Mouse (Mus musculus): ENCODE measurements around the gene Afdn. TPM values are rescaled to one million over a fixed set of nuclear protein-coding genes. Genes with fewer than 3 reads are reported as not detected.
"Not testable (repeated sequence)": the region's sequence is repeated elsewhere in the genome, so short reads cannot be mapped to it uniquely, and the experiment has no call there.

Afdn gene
- polyA plus RNA-seq, 1 experiment, result 6.6 TPM

GRCm38 (mm10) chr17:13924588-13924987 lies 164.2 kb downstream of the Afdn start:
- no peak overlapping the region for H3K4me3 ChIP-seq (replicated peaks; ENCODE audit: control insufficient read depth, low read depth, low read length)
- H3K27ac ChIP-seq (ENCODE audit: control insufficient read depth, insufficient read depth, low read depth, low read length, poor library complexity), result no peak overlapping the region
- 80% methylated on average over 2 of the region's 2 CpGs for WGBS
- no peaks in the 10 kb centered on the region for H3K4me1 ChIP-seq (ENCODE audit: control insufficient read depth, insufficient read depth, low read length)
- TF ChIP-seq POLR2A (IDR thresholded peaks at IDR 0.05; ENCODE audit: borderline replicate concordance, control insufficient read depth, low read depth, low read length), result no peak
- no peak for TF ChIP-seq CTCF (IDR thresholded peaks at IDR 0.05; ENCODE audit: control insufficient read depth, insufficient read depth, low read length)

GRCm38 (mm10) chr17:13925931-13926330 lies 165.6 kb downstream of the Afdn start:
- 50% methylated on average over 3 of the region's 3 CpGs for WGBS
- no peaks in the 10 kb centered on the region for H3K4me1 ChIP-seq (ENCODE audit: control insufficient read depth, insufficient read depth, low read length)
- H3K4me3 ChIP-seq (replicated peaks; ENCODE audit: control insufficient read depth, low read depth, low read length), result no peak overlapping the region

GRCm38 (mm10) chr17:13930421-13930820 lies 170.1 kb downstream of the Afdn start:
- Histone ChIP-seq H3K4me3 (replicated peaks; ENCODE audit: control insufficient read depth, low read depth, low read length) (no peak overlapping the region), H3K27ac (ENCODE audit: control insufficient read depth, insufficient read depth, low read depth, low read length, poor library complexity) (no peak overlapping the region), H3K4me1 (ENCODE audit: control insufficient read depth, insufficient read depth, low read length) (no peaks in the 10 kb centered on the region)
- WGBS, result 78% methylated on average over 9 of the region's 9 CpGs
- no peak for TF ChIP-seq POLR2A (IDR thresholded peaks at IDR 0.05; ENCODE audit: borderline replicate concordance, control insufficient read depth, low read depth, low read length)
- no peak for TF ChIP-seq CTCF (IDR thresholded peaks at IDR 0.05; ENCODE audit: control insufficient read depth, insufficient read depth, low read length)

More at GRCm38 (mm10) chr17:13925931-13926330, 165.6 kb downstream of the Afdn start:
- TF ChIP-seq CTCF (IDR thresholded peaks at IDR 0.05; ENCODE audit: control insufficient read depth, insufficient read depth, low read length), result no peak
- no peak for TF ChIP-seq POLR2A (IDR thresholded peaks at IDR 0.05; ENCODE audit: borderline replicate concordance, control insufficient read depth, low read depth, low read length)
- no peak overlapping the region for H3K27ac ChIP-seq (ENCODE audit: control insufficient read depth, insufficient read depth, low read depth, low read length, poor library complexity)

- H3K4me1 ChIP-seq (ENCODE audit: control insufficient read depth, insufficient read depth, low read length); H3K27ac ChIP-seq (ENCODE audit: control insufficient read depth, insufficient read depth, low read depth, low read length, poor library complexity); H3K4me3 ChIP-seq (replicated peaks; ENCODE audit: control insufficient read depth, low read depth, low read length): not testable (repeated sequence)
- 92% methylated on average over 2 of the region's 2 CpGs for WGBS
These were observed 175.0 kb downstream of the Afdn start for GRCm38 (mm10) chr17:13935364-13935763.

GRCm38 (mm10) chr17:13937787-13938186 lies 177.4 kb downstream of the Afdn start:
- TF ChIP-seq CTCF (IDR thresholded peaks at IDR 0.05; ENCODE audit: control insufficient read depth, insufficient read depth, low read length) (no peak), POLR2A (IDR thresholded peaks at IDR 0.05; ENCODE audit: borderline replicate concordance, control insufficient read depth, low read depth, low read length) (no peak)
- 84% methylated on average over 4 of the region's 4 CpGs for WGBS
- Histone ChIP-seq H3K27ac (ENCODE audit: control insufficient read depth, insufficient read depth, low read depth, low read length, poor library complexity) (no peak overlapping the region), H3K4me1 (ENCODE audit: control insufficient read depth, insufficient read depth, low read length) (no peaks in the 10 kb centered on the region), H3K4me3 (replicated peaks; ENCODE audit: control insufficient read depth, low read depth, low read length) (no peak overlapping the region)

GRCm38 (mm10) chr17:13938652-13939051 lies 178.3 kb downstream of the Afdn start:
- H3K27ac ChIP-seq (ENCODE audit: control insufficient read depth, insufficient read depth, low read depth, low read length, poor library complexity), result no peak overlapping the region
- TF ChIP-seq POLR2A (IDR thresholded peaks at IDR 0.05; ENCODE audit: borderline replicate concordance, control insufficient read depth, low read depth, low read length) (no peak), CTCF (IDR thresholded peaks at IDR 0.05; ENCODE audit: control insufficient read depth, insufficient read depth, low read length) (no peak)
- H3K4me3 ChIP-seq (replicated peaks; ENCODE audit: control insufficient read depth, low read depth, low read length), result no peak overlapping the region
- no peaks in the 10 kb centered on the region for H3K4me1 ChIP-seq (ENCODE audit: control insufficient read depth, insufficient read depth, low read length)
- 52% methylated on average over 3 of the region's 3 CpGs for WGBS

GRCm38 (mm10) chr17:13939231-13939630 lies 178.9 kb downstream of the Afdn start:
- H3K4me3 ChIP-seq (replicated peaks; ENCODE audit: control insufficient read depth, low read depth, low read length); H3K4me1 ChIP-seq (ENCODE audit: control insufficient read depth, insufficient read depth, low read length): not testable (repeated sequence)
- 87% methylated on average over 2 of the region's 2 CpGs for WGBS

GRCm38 (mm10) chr17:13940487-13940886 lies 180.1 kb downstream of the Afdn start:
- TF ChIP-seq CTCF (IDR thresholded peaks at IDR 0.05; ENCODE audit: control insufficient read depth, insufficient read depth, low read length), result no peak
- no peak for TF ChIP-seq POLR2A (IDR thresholded peaks at IDR 0.05; ENCODE audit: borderline replicate concordance, control insufficient read depth, low read depth, low read length)
- Histone ChIP-seq H3K27ac (ENCODE audit: control insufficient read depth, insufficient read depth, low read depth, low read length, poor library complexity) (no peak overlapping the region), H3K4me1 (ENCODE audit: control insufficient read depth, insufficient read depth, low read length) (no peaks in the 10 kb centered on the region), H3K4me3 (replicated peaks; ENCODE audit: control insufficient read depth, low read depth, low read length) (no peak overlapping the region)
- WGBS, result 61% methylated on average over 1 of the region's 1 CpGs

More at GRCm38 (mm10) chr17:13939231-13939630, 178.9 kb downstream of the Afdn start:
- H3K27ac ChIP-seq (ENCODE audit: control insufficient read depth, insufficient read depth, low read depth, low read length, poor library complexity), result not testable (repeated sequence)

- WGBS, result 85% methylated on average over 1 of the region's 2 CpGs
- H3K4me3 ChIP-seq (replicated peaks; ENCODE audit: control insufficient read depth, low read depth, low read length); H3K27ac ChIP-seq (ENCODE audit: control insufficient read depth, insufficient read depth, low read depth, low read length, poor library complexity); H3K4me1 ChIP-seq (ENCODE audit: control insufficient read depth, insufficient read depth, low read length): not testable (repeated sequence)
These were observed 187.7 kb downstream of the Afdn start, which contains the start of gene Gm7168 for GRCm38 (mm10) chr17:13948073-13948472. Gene Gm7168, plus strand, starts transcription at chr17:13948373.

GRCm38 (mm10) chr17:13951570-13951969 lies 191.2 kb downstream of the Afdn start:
- not testable (repeated sequence) for H3K4me3 ChIP-seq (replicated peaks; ENCODE audit: control insufficient read depth, low read depth, low read length); H3K4me1 ChIP-seq (ENCODE audit: control insufficient read depth, insufficient read depth, low read length); H3K27ac ChIP-seq (ENCODE audit: control insufficient read depth, insufficient read depth, low read depth, low read length, poor library complexity)
- 73% methylated on average over 1 of the region's 1 CpGs for WGBS

Other genes starting within 250 kb of the Afdn start
- 4.1 TPM in 1 of 2 replicates, not detected in the other for gene Tcte2, start 1.3 kb downstream of the Afdn start, polyA plus RNA-seq (2011; ENCODE audit: insufficient read depth, insufficient read length, low replicate concordance, missing spikeins)
- gene Gm7168, start 187.8 kb downstream of the Afdn start, polyA plus RNA-seq (2011; ENCODE audit: insufficient read depth, insufficient read length, low replicate concordance, missing spikeins), result not detected in 2 replicates
- not detected in 2 replicates for gene Gm7356, start 243.2 kb downstream of the Afdn start, polyA plus RNA-seq (2011; ENCODE audit: insufficient read depth, insufficient read length, low replicate concordance, missing spikeins)

Data from bone marrow, adult 2 months (tissue).